Mouse (Mus musculus) embryonic fibroblast, embryonic 13.5 days (primary cell): ENCODE data around the gene Acta1.

Experiments
- CTCF ChIP-seq: IDR thresholded peaks from 2 replicates; pipeline ENCODE4 v1.5.1; 2011; ENCODE audit warnings: mild to moderate bottlenecking, control low read depth, low read length, moderate library complexity, borderline replicate concordance; ENCODE audit not compliant: insufficient read depth
- POLR2A ChIP-seq: IDR thresholded peaks from 2 replicates; pipeline ENCODE4 v1.6.1; 2011; ENCODE audit warnings: low read depth, mild to moderate bottlenecking, control low read depth, low read length, moderate library complexity

DNA sequence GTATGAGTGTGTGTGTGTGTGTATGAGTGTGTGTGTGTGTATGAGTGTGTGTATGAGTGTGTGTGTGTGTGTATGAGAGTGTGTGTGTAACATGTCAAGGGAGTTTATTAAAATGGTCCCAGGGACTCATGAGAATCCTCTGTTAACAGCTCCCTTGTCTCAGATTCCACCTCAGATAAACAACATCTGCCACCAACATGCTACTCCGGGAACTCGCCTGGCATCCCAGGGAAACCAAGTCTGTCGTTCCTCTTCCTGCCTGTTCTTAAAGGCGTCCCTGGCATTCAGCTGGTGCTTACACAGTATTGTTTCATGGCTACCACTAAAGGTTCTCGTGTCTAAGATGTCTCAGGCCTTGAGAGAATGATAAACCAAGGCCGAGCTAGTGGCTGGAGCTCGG, 50.2 kb downstream of the Acta1 start:
- no peak for TF ChIP-seq CTCF
- TF ChIP-seq POLR2A = no peak
